Mouse (Mus musculus) urinary bladder, adult 18-20 months (tissue): ENCODE measurements around the gene Stox2.

Experiments used
- DNase-seq, 2 experiments: peaks; one replicate each; pipeline ENCODE4 v3.0.0; 2022; ENCODE audit warnings: low spot score in 2 of 2, mixed read lengths in 2 of 2

Stox2 gene

DNA sequence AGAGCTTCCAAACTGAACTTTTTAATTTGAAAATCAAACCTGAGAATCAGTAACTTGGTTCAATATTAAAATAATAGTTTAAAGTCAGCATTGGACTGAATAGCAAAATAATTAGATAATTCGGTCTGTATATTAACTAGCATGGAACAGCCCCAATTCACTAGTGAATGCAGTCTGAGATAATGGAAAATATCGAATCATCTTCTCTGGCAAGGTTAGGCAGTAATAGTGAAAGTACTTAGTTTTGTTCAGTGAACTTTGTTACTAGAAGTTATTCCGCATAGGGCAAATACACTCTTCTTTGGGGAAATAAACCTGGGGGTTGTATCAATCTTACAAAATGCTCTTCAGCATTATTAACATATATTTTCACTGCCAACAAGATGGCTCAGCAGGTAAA, 147.7 kb downstream of the Stox2 start:
- no peak for DNase-seq

DNA sequence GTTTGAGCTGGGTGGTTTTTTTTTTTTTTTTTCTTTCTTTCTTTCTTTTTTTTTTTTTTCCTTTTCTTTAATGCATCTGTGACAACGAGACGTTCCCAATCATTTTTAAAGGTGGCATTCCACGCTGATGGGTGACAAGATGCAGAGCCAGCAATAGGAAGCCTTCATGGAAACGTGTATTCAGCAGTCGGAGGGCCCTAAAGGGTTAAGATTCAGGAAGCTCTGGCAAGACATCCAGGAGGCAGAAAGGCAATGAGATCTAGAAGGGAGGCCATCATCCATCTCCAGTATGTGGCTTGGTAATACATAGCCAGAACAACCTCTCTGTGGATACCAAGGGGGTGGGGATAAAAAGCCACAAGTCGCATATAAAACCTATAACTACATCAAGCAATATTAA, 156.5 kb downstream of the Stox2 start:
- DNase-seq = no peak

DNA sequence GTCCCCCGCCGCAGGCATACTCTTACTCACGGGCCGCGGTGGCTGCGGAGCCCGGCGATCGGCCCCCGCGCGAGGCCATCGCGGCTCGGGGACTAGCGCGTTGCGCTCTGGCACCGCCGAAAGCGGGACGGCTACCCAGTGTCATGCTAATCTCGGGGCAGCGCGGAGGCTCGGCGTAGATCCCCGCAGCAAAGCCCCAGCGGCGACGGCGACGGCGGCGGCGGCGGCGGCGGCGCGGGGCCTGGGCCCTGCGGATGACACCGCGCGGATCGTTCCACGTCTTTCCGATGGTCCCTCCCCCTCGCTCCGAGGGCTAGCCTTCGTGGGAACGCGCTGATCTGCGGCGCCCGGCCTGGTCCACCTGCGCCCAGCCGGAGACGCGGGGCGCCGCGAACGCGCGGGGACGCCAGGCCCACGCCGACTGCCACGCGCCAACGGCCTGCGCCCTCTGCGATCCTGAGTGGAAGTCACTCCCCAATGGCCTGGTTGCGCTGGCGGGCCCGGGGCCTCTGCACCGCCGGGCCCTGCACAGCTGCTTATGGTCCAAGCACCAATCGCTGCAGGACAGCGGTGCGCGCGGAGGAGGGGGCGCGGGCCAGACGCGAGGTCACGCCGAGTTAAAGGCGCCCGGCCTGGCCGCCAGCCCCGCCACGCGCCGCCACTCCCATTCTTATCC, 157.2 kb downstream of the Stox2 start:
- DNase-seq = peak; percentile 38 to 60

DNA sequence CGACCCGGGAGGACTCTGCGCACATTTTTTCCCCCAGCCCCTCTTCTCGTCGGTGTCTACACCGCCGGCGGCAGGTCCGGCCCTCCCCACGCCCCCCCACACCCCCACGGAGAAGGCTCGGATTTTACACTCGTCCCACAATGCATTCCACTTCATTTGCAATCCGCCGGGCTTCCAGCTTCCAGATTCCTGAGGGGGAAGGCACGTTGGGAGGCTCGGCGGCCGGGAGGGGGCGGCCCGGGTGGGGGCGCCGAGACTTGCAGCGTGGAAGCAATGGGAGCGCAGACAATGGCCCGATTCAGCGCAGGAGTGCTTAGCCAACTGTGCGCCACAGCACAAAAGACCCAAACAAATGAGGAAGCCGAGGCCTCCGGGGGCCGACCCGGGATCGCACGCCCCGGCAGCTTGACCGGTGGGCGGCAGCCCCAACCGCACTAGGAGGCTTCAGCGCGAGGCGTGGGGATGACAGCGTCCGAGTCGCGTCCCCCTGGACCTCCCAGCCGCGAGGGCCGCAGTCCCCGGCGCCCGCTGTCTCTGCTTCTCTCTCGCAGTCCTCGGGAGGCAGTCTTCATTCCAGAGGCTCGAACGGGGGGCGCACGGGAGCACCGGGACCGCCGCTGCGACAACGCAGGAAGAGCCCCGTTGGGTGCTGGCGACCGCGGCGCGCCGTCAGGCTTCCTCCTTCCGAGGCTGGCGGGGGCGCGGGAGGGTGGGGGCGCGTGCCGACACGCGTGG, 157.9 kb downstream of the Stox2 start:
- DNase-seq = peak; percentile 10 to 35

DNA sequence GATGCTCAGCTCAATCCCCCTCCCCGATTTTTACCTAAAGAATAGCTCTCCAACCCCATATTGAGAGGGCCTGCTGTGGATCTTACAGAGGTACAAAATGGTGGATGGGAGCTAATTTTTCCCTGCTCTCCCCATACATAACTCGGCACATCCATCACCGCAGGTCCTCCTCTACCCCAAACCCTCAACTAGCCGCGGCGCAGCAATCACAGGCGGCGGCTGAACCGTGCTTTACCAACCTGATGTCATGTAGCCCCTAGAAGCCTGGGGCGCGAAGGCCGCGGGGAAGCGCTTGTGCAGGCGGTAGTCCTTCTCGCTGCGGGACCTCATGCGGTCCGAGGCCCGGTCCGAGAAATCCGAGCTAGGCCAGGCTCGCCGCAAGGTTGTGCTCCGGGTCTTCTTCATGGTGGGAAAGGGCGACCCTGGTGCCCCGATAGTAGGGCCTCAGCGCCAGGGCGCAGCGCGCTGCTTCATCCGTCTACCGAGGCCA, 158.5 kb downstream of the Stox2 start:
- DNase-seq = peak in 1 of 2 experiments; percentile 28

DNA sequence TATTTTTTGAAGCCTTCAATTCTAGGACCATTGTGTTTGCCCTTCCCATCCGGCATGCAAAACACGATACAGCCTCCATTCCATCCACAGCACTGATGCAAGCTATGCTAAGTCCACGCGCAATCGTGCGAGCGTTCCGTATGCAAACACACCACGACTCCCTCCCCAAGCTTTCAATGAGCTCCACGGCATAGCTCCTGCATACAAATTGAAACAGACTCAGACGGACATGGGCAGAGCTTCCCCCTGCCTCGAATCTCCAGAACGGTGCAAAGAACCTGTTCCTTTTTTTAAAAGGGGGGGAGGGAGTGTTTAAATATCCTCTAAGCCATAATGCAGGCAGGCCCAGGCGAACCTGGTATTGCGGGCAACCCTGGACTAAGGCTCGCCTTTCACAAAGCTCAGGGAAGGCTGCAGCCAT, 159.0 kb downstream of the Stox2 start:
- no peak for DNase-seq

DNA sequence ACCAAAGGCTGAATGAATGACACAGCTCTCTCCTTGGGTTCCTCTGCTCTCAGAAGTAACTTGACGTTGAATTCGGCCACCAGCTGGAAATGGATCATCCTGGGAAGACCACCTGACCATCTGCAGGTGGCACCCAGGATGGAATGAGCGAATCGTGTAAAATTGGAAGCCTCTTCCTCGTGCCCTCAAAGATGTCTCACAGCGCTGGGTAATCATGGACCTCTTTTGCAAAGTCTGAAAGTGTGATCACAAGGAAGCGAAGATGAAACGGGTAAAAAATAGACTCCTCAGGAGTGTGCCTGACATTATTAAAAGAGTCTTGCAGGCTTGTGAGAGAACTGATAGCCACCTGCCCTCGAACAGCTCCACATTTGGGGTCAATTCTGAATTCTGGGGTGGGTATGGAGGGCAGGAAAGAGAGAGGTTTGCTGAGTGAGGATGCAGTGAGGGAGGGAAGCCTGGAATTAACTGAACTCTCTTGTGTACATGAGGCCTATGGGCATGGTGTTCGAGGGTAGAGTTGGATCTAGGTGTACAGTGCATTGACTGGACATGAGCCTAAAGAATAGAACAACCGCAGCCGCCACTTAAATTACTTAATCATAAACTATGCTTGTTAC, 160.0 kb downstream of the Stox2 start:
- no peak for DNase-seq

DNA sequence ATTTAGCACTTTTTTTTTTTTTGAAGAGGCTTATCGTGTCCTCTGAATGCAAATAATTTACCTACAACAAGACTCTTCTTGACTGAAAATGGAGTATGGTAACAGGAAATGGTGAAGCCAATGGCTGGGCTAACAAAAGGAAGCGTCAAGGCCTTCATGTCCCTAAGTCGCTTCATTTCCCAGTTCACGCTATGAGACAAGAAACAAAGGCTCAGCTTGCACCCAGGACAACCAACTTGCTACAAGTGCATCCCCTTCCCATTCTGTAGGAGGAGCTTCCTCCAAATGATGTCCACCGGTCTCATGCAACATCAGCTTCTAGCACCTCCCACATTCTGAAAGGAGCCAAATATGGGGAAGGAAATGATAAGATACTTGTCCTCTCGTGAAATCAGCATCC, 160.7 kb downstream of the Stox2 start:
- DNase-seq = no peak

DNA sequence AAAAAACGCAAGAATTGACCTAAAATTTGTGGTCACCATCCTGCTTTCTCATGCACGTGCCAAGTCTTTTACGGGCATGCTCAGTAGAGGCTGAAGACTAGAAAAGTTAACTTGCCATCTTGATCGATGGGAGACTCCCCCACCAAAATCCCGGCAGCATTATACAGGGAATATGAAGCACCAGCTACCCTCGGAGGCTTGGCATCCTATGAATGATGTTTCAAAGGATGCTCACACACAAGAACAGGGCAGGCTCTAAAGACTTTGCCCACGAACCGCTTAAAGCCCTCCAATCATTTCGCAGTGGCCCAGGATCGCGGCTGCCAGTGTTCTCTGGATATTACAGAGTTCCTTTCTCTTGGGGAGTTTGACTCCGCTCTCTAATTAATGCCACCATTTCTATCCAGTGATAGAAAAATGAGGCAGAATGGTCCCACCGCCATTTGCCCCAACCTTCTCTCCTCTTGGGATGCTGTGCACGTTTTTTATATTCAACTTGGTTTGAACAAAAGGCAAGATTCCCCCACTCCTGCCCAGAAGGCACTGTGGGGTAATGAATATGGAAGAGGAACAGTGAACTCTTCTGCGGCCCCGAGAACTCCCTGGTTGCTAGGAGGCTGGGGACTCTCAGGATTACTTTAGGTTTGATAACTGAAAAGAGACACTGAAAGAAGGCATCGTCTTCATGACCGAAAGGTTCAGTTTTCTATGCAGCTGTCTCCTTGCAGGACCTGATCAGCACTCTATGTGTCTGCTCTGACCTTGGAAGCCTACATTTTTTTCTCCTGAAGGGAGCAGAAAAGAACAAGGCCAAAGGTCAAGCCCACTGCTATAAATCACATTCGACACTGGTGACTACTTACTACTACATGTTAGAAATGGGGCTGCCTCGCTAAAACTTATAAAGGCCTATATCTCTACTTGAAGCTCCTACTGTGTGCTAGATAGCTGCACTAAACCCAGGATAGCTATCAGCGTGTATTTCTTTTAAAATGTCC, 161.5 kb downstream of the Stox2 start:
- no peak for DNase-seq

DNA sequence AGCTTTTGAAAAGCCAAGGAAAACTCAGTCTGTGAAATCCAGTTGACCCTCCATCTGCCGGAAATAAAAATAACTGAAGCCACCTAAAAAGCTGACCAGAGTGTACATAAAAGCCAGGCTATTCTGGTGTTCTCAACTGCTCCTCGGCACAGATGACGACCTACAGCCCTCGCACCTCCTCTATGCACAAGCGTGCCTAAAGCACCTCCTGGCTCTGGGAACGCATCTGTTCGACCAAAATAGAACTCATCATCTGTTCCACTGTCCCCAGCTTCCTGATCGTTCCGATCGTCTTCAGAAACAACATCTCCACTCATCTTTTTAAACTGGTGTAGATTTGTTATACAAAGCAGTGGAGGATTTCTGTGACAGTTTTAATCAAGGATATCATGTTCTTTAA, 166.3 kb downstream of the Stox2 start:
- no peak for DNase-seq

DNA sequence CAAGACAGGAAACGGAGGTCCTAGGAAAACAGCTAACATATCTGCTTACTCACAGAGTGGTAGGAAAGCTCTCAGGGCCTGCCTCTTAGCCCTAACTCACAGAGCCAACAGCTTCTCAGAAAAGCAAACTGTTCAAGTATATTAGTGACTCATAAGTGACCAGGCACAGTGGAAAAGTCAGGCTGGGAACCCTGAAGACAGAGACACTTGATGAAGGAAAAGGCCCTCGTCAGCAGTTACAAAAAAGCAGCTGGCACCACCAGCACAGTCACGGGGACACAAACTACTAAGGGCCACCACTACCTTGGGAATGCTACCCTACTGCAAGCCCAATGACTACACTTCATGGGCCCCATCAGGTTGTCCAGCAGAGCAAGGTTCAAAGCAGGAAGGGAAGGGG, 168.0 kb downstream of the Stox2 start:
- no peak for DNase-seq

DNA sequence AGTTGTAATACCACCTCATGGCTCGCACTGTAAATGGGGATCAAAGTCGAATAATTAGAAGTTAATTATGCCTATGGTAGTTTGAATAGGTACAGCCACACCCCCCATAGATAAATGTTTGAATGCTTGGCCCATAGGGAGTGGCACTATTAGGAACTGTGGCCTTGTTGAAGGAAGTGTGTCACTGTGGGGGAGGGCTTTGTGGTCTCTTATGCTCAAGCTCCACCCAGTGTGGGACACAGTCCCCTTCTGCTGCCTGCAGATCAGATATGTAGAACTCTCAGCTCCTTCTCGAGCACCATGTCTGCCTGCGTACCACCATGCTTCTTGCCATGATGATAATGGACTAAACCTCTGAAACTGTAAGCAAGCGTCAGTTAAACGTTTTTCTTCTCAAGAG, 177.2 kb downstream of the Stox2 start:
- no peak for DNase-seq

DNA sequence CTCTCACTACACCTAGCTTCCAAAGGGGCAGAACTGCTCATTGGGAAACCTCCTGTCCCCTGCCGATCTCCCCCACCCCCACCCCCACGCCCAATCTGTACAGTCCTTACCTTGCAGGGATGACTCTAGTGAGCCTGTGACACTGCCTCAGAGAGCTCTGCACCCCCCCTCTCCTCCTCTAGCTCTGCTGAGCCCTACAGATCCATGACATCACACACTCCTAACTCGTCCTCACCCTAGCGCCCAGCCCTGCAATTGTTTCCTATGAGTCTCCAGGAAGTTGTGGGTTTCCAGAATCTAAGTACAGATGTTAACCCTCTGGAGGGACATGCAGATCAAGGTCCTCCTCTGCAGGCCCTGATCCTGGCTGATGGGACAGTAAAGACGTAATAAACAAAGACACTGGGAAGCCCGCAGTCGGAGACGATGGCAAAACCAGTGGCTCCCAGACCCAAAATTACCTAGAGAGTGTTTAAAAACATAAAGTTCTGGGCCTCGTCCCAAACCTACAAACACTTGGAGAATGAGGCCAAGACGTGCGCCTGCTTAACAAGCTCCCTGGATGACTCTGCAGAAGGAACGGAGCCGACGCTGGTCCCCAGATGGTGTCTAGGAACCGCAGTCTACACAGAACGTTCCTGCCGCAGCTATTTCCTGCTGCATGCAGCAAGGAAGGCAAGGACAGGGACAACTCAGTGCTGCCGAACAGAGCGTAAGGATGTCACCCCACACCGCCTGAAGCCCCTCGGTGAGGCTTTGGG, 177.9 kb downstream of the Stox2 start:
- DNase-seq = no peak

DNA sequence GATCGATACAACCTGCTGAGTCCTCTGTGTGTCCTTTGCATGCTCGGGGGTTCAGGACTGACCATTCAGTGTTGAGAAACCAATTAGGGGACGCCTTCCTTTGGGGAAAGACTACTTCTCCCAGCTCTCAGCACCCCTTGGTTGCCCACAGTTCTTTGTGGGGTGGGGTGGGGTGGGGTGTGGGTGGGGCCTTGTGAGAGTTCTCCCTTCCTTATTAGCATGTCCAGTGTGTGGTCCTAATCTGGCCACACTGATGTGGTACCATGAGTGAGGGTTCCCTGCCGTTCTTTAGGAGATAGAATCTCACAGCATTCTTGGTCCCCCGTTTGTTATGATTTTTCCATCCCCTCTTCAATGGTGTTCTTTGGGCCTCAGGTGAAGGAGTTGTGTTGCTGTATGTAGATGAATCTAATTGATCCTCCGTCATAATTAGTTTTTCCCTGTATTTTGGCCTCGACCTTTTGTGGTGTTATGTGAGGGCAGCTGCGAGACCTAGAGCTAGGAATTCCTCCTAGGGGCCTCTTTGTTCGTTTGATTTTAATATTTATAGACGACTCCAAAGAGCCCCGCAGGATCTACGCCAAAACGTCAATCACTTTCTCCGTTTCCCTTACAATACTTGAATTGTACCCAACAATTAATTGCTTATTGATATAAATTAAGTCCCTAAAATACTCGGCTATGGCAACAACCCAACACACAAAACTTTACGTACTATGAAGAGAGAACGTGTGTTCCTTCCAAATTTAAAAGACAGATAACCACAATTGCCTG, 182.9 kb downstream of the Stox2 start:
- no peak for DNase-seq

DNA sequence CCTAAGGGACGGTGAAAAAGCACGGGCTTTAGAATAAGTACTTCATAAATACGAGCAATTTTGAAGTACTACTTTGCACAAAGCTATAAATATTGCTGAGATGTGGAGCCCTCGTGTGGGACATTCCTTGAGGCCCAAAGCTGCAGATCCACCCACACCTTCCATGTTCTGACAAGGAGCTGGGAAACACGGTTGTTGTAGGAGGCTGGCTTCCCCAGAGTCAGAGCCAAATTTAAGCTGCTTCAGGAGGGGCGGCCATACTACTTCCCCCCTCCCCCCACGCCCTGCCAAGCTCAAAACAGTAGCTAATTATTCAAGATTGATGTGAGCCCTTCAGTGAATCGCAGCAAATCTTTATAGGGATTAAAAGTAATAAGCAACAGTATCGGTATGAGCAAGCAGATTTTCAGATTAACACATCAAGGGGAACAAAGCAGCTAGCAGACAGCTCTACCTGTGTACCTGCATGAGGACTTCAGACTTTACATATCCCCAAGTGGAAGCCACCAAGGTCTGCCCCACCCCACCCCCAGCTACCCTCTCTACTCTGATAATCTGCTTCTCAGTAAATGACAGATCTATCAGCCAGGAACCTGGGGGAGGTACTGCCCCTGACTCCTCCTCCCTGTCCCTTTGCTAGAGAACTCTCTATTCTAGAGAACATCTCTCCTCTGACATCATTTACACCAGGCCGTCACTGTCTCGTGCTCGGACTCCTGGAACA, 185.2 kb downstream of the Stox2 start:
- no peak for DNase-seq

DNA sequence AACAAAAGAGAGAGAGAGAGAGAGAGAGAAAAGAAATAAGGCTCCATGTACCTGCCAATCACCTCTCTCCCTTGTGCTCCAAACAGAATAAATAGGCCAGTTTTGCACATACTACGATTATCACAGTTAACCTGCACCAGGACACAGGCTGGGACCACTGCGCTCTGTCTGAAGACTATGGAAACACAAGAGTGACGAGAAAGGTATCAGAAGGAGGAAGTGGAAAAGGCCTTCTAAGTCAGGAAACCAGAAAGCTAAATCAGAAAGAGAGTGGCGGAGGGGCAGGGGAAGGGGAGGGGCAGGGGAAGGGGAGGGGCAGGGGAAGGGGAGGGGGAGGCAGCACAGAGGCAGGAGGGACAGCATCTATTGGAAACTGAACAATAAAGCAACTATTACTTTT, 195.3 kb downstream of the Stox2 start:
- no peak for DNase-seq

DNA sequence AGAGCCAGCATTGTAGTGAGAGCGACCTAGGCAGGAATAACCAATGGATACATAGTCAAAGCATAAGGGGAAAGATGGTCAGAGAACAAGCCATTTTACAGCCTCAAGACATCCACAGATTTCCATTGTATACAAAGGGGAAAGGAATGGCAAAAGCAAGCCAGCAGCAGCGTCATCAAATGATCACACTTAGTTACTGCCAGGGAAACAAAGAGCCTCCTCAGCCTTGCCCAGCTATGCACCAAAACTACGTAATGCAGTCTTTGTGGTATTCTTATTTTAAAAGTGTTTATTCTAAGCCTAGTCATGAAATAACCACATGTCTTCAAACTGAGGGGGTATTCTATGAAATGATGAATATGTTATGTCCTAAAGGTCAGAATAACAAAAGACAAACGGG, 201.0 kb downstream of the Stox2 start:
- DNase-seq = no peak

DNA sequence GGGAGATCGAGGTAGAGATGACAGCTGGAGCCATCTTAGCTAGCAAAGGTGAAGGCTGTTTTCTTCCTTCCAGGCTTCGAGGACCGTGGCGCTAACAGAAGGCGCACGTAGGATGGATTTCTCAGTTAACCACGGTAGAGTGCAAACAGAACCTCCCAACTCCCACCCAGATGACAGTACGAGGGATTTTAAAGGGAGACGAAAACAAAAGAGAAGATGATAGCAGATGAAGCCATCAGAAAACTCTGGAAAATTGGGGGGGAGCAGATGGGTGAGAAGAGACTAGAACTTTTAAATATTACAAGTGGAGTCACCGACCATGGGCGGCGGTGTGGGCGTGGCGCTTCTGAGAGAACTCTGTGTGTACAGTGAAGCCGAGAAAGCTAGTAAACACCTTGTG, 202.0 kb downstream of the Stox2 start:
- no peak for DNase-seq

DNA sequence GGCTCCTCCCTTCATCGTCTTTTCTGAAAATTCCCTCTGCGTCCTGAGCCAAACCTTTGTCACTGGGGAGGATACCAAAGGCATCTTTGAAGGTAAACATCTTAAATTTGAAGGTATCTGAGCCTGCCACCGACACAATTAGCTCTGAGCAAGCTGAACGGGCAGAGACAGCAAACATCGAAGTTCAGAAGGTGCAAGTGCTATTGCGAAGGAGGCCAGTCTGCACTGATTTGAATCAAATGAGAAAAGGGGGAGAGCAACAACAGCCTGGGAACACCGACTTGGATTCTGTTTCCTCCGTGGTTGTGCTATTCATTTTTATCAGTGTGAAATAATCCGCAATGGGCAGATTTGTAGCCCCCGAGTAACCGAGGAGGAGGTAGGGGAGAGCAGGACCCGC, 202.5 kb downstream of the Stox2 start:
- no peak for DNase-seq
